Mouse (Mus musculus): ENCODE data around the gene Mxi1.
"Not testable (repeated sequence)": the region's sequence is repeated elsewhere in the genome, so short reads cannot be mapped to it uniquely, and the experiment has no call there.

The Mxi1 gene

DNA sequence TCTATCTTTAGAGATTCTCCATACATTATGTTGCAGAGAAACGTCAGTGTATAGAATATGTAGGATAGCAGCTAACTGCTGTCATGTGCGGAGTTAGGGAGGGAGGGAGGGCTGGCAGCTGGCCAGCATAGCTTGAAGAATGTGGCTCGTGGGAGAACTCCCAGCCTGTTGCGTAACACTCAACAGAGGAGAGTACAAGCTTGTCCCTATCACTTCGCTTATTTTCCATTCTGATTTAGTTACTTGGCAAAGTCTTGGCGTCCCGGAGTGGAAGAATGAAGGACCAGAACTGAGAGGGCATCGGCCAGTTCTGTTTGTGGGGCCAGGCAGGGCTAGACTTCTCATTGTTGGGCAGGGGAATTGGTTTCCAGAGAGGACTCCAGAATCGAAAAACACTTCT is 54.6 kb downstream of the Mxi1 start:
- DNase-seq (ENCODE audit: low spot score), result no peak

DNA sequence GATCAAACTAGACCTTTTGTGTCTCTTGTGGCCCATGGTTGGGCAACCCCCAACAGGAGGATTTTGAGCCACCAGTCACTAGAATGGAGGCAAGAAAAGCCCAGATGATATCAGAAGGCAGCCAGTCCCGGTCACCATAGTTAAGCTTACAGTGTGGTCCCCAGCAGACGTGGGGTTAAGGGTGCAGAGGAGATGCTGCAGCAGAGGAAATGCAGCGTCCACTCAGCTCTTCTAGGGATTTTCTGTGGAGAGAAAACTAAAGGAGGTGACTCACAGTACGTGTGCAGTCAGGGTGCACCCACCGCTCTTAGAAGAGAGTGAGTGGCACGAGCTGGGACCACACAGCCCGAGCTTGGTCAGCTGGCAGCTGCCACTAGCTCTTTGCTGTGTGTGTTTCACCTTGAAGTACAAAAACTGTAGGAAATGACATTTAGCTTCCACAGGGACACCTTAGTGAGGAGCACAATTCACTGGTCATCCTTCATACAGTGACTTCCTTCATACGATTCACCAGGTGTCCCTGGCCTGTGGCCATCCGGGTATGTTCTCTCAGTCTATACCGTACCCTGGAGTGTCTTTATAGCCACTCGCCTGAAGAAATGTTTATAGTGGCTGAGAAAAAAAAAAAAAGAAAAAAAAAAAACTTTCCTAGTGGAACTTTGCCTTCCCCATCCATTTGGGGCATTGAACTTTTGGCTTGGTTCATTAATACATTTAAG is 55.9 kb downstream of the Mxi1 start:
- no peak for DNase-seq (ENCODE audit: low spot score)

DNA sequence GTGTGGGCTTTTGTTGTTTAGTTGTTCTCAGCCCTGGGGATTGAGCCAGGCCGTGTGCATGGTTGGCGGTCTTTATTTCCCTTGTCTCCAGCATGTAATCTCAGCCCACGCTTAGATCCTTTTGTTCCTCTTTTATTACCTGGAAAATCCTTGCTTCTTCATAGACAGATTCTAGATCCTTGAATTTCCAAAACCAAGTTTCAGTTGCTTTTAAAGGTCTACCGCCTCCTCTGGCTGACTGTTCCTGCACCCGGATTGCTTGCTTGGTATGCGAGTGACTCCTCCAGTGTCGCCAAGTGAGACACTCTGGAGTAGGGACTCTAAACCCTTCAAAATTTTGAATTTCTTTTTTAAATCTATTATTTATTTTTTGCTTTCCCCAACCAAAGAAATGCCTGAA is 56.6 kb downstream of the Mxi1 start:
- DNase-seq (ENCODE audit: low spot score), result no peak

DNA sequence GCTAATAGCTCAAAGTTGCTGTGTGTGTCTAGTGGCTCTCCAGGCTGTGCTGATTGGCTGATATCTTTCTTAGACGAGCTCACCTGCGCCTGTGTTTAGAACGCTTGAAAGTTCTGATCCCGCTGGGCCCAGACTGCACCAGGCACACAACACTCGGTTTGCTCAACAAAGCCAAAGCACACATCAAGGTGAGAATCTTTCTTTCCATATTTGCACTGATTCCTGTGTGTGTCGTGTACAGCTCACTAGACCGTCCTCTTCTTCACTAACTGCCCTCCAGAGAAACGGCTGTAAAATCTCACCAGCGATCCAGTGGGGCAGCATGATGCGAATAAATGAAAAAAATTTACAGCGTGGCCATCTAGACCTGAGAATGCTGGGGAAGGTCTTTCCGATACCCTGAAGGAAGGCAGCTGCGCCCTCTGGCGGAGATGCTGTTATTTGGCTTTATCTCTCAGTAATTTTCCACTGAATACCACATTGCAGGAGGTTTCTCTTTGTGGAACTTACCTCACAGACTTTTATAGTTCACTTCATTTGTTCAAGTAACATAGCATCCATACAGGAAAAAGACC is 59.2 kb downstream of the Mxi1 start:
- peak; percentile 62 for DNase-seq (ENCODE audit: low spot score)

DNA sequence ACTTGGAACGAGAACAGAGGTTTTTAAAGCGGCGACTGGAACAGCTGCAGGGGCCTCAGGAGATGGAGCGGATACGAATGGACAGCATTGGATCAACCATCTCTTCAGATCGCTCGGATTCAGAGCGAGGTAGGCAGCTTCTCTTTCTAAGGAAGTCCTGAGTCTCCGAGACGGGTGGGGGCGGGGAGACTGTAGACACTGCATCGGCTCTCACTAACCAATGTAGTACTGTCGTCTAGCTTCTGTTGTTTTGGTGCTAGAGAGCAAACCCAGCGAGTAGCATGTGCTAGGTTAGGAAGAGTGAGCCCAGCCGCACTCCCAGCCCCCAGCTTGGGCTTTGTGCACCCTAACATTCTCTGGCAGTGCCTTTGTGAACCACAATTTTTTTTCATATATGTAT is 59.9 kb downstream of the Mxi1 start:
- DNase-seq (ENCODE audit: low spot score), result no peak

DNA sequence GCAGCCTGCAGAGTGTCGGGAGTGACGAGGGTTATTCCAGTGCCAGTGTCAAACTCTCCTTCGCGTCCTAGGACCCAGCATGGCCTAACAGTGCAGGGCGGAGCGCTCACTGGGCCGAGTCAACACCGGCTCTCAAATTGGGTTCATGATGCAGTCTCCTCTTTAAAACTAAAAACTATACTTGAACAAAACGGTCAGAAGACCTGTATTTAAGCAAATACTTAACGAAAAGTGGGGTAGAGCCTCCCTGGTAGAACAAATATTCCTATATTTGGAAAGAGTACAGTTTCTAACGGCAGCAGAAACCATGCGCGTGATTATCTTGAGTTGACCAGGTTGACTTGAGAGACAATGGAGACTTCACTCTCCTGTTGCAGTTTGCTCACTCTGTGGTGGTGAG is 61.3 kb downstream of the Mxi1 start, which contains the start of gene Gm10197:
Gene Gm10197, minus strand, starts transcription at position 101 of the 400 bp plus-strand sequence.
- no peak for DNase-seq (ENCODE audit: low spot score)

DNA sequence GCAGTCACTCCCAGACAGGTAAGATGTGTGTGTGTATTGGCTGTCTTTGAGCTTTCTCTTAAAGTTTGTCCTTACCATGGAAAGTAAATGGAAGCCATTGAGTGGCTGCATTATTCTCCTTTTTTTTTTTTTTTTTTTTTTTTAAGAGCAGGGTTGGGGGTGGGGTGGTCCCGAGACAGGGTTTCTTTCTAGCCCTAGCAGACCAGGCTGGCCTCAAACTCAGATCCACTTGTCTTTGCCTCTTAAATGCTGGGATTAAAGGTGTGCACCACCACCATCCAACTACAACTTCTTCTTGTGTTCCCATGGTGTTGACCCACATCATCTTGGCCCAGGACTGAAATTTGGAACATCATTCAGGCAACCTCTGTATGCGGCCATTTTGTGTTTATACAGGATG is 63.3 kb downstream of the Mxi1 start:
- no peak for DNase-seq (ENCODE audit: low spot score)

DNA sequence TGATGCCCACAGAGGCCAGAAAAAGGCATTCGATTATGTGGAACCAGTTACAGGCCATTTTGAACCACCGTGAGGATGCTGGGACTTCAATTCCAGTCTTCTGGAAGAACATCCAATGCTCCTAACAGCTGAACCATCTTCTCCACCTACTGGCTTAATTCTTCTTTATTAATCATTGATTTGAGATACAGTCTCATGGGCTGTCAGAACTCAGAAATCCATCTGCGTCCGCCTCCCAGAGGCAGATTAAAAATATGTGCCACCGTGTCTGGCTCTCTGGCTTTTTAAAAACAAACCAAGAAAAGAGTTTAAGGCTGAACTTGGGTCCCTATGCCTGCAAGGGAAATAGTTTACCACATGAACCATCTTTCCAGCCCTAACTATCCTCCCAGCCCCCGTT is 65.0 kb downstream of the Mxi1 start:
- DNase-seq (ENCODE audit: low spot score), result no peak

DNA sequence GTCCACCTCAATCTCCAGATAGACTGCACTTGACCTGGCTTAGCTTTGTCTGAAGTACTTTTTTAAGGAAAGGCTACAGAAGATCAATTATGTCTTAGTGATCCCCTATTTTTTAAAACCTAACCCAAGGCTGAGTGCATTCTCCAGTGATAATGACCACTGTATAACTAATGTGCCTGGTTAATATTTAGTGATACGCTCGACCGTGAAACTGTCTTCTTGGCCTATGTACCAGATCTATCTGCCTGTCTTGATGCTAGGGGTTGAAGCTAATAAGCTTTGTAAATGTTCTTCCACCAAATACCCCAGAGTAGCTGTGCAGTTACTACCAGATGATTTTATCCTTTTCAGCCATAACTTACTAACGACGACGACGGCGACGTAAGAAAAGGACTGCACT is 65.5 kb downstream of the Mxi1 start:
- DNase-seq (ENCODE audit: low spot score), result no peak

DNA sequence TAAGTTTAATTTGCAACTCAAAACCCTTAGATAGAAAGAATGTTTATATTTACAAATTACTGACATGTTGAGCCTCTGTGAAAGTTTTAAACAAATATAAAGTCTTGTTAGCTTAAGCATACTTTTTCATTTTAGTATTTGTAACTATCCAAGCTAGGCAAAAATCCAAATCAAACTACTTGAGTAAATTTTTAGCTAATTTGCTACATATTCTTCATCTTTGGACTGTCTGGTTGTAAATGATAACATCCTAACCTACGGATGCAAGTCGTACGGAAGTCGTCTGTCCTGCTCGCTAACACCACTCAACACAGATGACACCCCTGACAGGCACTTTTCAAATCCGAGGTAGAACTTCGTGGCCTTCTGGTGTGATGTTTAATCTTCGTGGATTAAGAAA is 67.3 kb downstream of the Mxi1 start:
- no peak for DNase-seq (ENCODE audit: low spot score)

DNA sequence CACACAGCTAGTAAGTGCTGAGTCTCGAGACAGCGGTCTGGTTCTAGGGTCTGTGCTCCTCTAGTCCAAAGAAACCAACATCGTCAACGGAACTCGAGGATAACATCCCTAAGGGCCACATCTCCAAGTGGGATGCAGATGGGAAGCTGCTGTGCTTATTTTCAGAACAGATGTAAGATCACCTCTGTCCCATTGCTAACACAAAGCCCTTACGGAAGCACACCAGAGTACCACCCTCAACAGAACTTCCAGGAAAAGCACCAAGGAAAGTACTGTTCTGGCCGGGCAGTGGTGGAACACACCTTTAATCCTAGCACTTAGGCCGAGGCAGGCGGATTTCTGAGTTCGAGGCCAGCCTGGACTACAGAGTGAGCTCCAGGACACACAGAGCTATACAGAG is 68.1 kb downstream of the Mxi1 start:
- no peak for DNase-seq (ENCODE audit: low spot score)

DNA sequence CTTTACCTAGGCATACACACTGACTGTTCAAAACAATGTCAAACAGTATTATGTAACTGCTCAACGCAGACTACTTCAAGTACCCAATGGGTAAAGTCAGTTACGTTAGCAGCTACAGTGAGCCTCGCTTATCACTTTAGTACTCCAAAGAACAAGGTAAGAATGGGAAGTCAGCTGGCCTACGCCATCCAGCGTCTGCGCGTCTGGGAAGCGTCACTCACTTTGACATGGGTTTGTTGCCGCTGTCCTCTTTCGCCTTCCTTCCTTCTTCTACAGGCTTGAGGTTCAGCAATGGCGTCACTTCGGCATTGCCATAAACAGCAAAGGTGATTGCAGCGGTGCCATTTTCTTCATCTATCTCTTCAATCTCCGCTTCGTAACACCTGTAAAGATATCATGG is 73.0 kb downstream of the Mxi1 start:
- no peak for DNase-seq (ENCODE audit: low spot score)

DNA sequence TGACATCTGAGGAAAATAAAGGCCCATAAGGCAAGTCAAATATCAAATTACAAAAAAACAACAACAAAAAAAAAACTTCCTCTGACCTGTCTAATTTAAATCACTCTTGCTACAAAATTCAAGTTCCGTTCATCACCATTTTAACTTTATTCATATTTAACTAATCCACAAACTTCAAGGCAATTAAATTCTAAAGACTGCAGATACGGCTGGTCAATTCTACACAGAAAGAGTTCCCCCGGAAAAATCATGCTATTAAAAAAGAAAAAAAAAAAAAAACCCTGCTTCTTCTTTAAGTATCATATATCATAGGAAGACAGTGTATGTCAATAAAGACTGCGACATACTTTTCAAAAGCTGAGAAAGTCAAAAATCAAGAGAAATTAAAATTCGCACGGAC is 79.1 kb downstream of the Mxi1 start:
- DNase-seq (ENCODE audit: low spot score), result no peak

DNA sequence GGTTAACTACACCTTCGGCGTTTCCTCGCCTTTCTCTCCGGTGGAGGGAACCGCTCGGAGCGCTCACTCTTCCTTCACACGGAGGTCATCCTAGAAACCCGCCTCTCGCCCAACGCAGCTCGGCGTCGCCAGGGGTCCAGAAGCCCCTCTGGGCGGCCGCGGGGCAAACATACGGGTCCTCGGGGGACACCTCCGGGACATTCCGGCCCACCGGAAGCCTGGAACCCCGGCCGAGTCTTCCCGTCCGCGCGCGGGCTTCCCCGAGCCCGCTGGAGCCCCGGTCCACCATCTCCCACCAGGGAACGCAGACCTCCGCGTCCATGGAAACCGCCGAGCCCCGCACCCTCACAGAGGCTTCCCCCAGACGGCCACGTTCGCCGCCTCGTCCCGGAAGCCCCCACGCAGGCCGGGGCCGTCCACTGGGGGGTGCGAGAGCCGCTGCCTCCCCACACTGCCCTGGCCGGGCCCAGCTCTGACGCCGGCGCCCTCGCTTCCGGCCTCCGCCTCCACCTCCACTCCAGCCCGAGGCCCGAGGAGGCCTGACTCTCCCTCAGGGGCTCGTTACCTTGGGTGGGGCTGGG is 79.6 kb downstream of the Mxi1 start:
- peak; percentile 49 for DNase-seq (ENCODE audit: low spot score)

DNA sequence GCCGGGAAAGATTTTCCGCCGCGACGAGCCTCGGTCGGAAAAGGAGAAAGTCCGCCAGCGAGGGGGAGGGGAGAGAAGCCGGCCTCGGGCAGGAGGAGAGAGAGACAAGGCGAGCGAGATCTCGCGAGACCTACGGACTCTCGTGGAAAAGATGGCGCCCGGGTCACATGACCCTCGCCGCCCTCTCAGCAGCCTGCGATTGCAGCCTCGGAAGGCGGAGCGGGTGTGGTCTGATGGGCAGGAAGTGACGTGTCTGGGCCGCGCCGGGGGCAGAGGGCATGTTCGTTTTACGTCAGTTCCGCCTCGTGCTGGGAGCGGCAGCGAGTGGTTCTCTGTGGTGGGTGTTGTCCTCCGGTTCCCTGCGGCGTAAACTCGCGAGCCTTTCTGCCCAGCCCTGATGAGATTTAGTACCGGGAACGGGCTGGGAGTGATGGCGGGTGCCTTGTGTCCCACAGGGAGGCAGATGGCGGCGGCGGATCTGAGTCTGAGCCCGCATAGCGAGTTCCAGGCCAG is 80.2 kb downstream of the Mxi1 start, which contains the start of gene Smndc1:
Gene Smndc1, minus strand, starts transcription at position 84 of the 513 bp plus-strand sequence.
- peak; percentile 100 for DNase-seq (ENCODE audit: low spot score)

DNA sequence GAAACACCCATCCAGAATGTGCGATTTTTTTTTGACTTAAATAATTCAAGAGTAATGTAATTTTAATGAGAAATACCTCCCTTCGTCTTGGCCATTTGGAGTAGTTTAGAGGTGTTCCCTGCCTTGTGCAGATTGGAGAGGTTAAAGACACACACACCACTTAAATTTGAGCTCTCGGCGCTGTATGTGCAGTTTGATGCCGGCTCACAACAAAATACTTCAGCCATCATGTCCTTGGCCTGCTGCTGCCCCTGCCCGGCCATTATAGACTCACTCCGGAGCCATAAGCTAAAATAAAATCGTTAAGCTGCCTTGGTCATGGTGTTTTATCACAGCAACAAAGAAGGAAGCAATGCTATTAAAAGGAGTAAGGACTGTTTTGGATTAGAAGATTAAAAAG is 81.1 kb downstream of the Mxi1 start:
- DNase-seq (ENCODE audit: low spot score), result no peak

DNA sequence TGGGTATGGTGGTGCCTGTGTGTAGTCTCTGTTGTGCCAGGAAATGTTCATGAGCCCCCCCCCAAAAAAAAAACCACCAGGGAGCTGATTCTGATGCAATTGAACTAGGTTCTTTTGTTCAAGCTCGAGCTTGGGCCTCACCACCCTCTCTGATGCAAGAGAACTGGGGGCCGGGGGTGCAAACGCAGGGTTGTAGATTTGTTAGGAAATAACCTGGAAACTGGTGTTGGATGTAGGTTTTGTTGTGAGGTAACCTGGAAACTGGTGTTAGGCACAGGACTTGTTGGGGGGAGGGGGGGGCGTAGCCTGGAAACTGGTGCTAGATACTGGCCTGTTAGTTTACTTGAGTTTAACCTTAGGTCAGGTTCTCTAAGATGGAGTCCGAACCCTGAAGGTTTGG is 81.5 kb downstream of the Mxi1 start:
- no peak for DNase-seq (ENCODE audit: low spot score)

DNA sequence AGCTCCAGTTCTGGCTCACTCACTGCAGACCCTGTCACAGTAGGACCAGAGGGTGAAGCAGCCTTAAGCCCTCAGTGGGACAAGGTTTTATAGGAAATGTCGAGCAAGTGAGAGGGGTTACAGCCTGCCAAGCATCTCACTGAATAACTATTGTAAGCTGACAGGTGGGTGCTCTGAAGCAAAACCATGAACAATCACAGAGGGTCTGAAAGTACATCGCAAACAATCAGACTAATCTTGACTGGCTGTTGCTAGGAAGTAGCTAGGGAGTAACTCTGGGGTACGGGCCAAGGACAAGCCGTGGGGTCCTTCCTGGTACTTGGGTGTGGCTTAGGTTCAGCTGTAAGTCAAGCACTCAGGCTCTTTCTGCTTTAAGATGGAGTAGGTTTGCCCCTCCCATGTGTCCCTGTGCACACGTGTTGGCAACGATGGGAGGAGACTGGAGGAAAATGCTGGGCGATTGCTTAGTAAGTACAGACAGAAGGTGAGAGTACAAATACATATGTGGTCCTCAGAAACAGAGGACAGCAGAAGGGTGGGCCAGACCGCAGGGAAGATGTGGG is 82.5 kb downstream of the Mxi1 start:
- DNase-seq (ENCODE audit: low spot score), result no peak

DNA sequence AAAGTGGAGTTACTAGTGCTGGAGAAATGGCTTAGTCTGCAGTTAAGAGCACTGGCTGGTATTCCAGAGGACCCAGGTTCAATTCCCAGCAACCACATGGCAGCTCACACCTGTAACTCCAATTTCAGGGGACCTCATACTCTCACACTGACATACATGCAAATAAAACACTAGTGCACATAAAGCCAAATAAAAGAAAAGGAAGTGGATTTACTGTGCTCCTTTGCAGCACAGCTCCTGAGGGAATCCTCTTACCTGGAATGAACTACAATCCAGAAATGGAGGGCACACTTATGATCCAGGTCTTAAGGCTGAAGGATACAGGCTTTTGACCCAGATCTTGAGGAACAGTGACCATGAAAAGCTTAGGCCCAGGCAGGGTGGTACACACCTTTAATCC is 83.3 kb downstream of the Mxi1 start:
- no peak for DNase-seq (ENCODE audit: low spot score)

DNA sequence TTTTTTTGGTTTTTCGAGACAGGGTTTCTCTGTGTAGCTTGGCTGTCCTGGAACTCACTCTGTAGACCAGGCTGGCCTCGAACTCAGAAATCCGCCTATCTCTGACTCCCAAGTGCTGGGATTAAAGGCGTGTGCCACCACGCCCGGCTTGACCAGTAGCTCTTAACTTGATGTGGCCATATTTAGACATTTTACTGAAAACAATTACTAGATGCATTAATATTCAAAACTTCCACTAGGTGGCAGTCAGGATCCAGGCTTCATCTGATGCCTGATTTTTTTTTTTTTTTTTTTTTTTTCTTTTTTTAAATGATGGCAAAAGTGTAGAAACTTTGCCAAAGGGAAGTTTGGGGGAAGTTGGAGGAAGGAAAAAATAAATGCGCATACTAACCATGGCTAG is 84.2 kb downstream of the Mxi1 start:
- peak; percentile 28 for DNase-seq (ENCODE audit: low spot score)

DNA sequence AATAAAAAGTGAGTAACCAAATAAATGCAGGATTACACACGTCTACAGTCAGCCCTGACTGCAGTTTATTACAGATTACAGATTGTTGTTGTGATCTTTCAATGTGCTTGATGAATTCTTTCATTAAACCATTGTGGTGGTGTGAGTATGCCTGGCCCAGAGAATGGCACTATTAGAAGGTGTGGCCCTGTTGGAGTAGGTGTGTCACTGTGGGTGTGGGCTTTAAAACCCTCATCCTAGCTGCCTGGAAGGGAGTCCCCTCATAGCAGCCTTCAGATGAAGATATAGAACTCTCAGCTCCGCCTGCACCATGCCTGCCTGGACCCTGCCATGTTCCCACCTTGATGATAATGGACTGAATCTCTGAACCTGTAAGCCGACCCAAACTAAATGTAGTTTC is 84.6 kb downstream of the Mxi1 start:
- DNase-seq (ENCODE audit: low spot score), result not testable (repeated sequence)

DNA sequence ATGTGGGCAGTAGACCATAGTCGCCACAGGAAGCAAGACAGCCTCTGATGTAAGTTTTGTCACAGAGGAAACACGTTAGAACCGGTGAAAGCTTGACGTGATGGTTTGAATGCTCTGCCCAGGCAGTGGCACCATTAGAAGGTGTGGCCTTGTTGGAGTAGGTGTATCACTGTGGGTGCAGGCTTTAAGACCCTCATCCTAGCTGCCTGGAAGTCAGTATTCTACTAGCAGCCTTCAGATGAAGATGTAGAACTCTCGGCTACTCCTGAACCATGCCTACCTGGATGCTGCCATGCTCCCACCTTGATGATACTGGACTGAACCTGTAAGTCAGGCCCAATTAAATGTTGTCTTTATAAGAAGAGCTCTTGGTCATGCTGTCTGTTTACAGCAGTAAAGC is 85.5 kb downstream of the Mxi1 start:
- not testable (repeated sequence) for DNase-seq (ENCODE audit: low spot score)

Data from T-cell, adult 2 months (primary cell).